9 mouse cellular contexts compared by ENCODE assay signal in genomic region chr19:15339979-15340304, GRCm38 (mm10).
DNase-seq lines count a peak whose midpoint lies in the region; ATAC-seq and TF ChIP-seq lines count a peak whose summit lies in the region.
"Had no signal": no experiment of that assay in that cellular context is flagged by ENCODE, and none has a peak within 500 bp of the region (broad histone marks: within the 10 kb centered on the region; RNA-seq: fewer than 3 reads in every experiment).

No protein-coding gene starts in this region.

- no peak for DNase-seq in heart, adult 9 months (ENCODE audit: low spot score in 2 of 2)
- peak; percentile 2 for DNase-seq in ZHBTc4 (ENCODE audit: low read depth, low spot score)
- no peak for DNase-seq in urinary bladder, adult 18-20 months (ENCODE audit: low spot score in 2 of 2)
- no peak for DNase-seq in lung, adult 18-20 months
- no peak for DNase-seq in lung, adult 2 months

- no peak overlapping the region for H3K27ac ChIP-seq in heart, embryonic 13.5 days (replicated peaks)
- H3K27ac ChIP-seq in forebrain, embryonic 16.5 days (ENCODE audit: low read length), result peak overlapping the region; percentile 35; the same call in 1 of the 2 replicates
- no peak overlapping the region for H3K27ac ChIP-seq in limb, embryonic 15.5 days
- H3K27ac ChIP-seq: liver, embryonic 14.5 days had no signal

- no peak for ATAC-seq in heart, embryonic 13.5 days (ENCODE audit: extremely low read depth, insufficient number of reproducible peaks, low FRiP score, low TSS enrichment)
- peak; percentile 58 for ATAC-seq in forebrain, embryonic 16.5 days
- ATAC-seq in limb, embryonic 15.5 days (ENCODE audit: insufficient number of reproducible peaks, low FRiP score, low TSS enrichment, low read depth), result no peak

- TF ChIP-seq CTCF in lung, adult 2 months (IDR thresholded peaks at IDR 0.05; ENCODE audit: insufficient read depth, low read length), result no peak

- TF ChIP-seq POLR2A in lung, adult 2 months (IDR thresholded peaks at IDR 0.05; ENCODE audit: borderline replicate concordance, extremely low read depth, low read depth, low read length), result no peak

- H3K9me3 ChIP-seq in heart, embryonic 13.5 days, result no peaks in the 10 kb centered on the region
- H3K9me3 ChIP-seq in forebrain, embryonic 16.5 days (ENCODE audit: control insufficient read depth, low read length), result no peaks in the 10 kb centered on the region
- no peaks in the 10 kb centered on the region for H3K9me3 ChIP-seq in limb, embryonic 15.5 days

- 70% methylated on average over 11 of the region's 11 CpGs for WGBS in heart, embryonic 13.5 days
- WGBS in forebrain, embryonic 16.5 days, result 23% methylated on average over 11 of the region's 11 CpGs
- WGBS in limb, embryonic 15.5 days, result 13% methylated on average over 11 of the region's 11 CpGs
- 54% methylated on average over 11 of the region's 11 CpGs for WGBS in lung, adult 2 months

- peak overlapping the region; percentile 24; the same call in 1 of the 2 replicates for H3K4me2 ChIP-seq in heart, embryonic 13.5 days
- peak overlapping the region; percentile 47 for H3K4me2 ChIP-seq in forebrain, embryonic 16.5 days (ENCODE audit: low read length)
- H3K4me2 ChIP-seq in limb, embryonic 15.5 days, result no peak overlapping the region; the same call in 1 of the 2 replicates

- no peaks in the 10 kb centered on the region for H3K36me3 ChIP-seq in heart, embryonic 13.5 days
- H3K36me3 ChIP-seq in forebrain, embryonic 16.5 days (ENCODE audit: control insufficient read depth, insufficient read depth), result no peaks in the 10 kb centered on the region
- H3K36me3 ChIP-seq in limb, embryonic 15.5 days, result no peaks in the 10 kb centered on the region

- H3K4me3 ChIP-seq in heart, embryonic 13.5 days, result no peak overlapping the region
- peak overlapping the region; percentile 12 for H3K4me3 ChIP-seq in forebrain, embryonic 16.5 days (replicated peaks; ENCODE audit: low read length)
- H3K4me3 ChIP-seq in limb, embryonic 15.5 days, result 0 out of 2 replicates have a peak overlapping the region, but pooled peaks have one; percentile 8
- no peak overlapping the region for H3K4me3 ChIP-seq in lung, adult 2 months (replicated peaks; ENCODE audit: extremely low read depth, low read depth, low read length)

- 0 out of 2 replicates have a peak, but pooled peaks cover 3% of the 10 kb centered on the region for H3K27me3 ChIP-seq in heart, embryonic 13.5 days (replicated peaks)
- no peaks in the 10 kb centered on the region for H3K27me3 ChIP-seq in forebrain, embryonic 16.5 days (replicated peaks; ENCODE audit: control insufficient read depth, insufficient read depth, low read length)
- peaks cover 6% of the 10 kb centered on the region; the same call in 1 of the 2 replicates for H3K27me3 ChIP-seq in limb, embryonic 15.5 days

- H3K4me1 ChIP-seq in heart, embryonic 13.5 days, result no peaks in the 10 kb centered on the region
- H3K4me1 ChIP-seq in forebrain, embryonic 16.5 days (replicated peaks; ENCODE audit: control insufficient read depth, insufficient read depth, low read length), result peaks cover 13% of the 10 kb centered on the region
- peaks cover 12% of the 10 kb centered on the region; the same call in 1 of the 2 replicates for H3K4me1 ChIP-seq in limb, embryonic 15.5 days
- H3K4me1 ChIP-seq in lung, adult 2 months (ENCODE audit: control insufficient read depth, insufficient read depth, low read length), result no peaks in the 10 kb centered on the region

- no peak overlapping the region for H3K9ac ChIP-seq in heart, embryonic 13.5 days
- no peak overlapping the region; the same call in 1 of the 2 replicates for H3K9ac ChIP-seq in forebrain, embryonic 16.5 days (replicated peaks; ENCODE audit: low read depth, low read length)
- H3K9ac ChIP-seq in limb, embryonic 15.5 days, result no peak overlapping the region
- H3K9ac ChIP-seq: liver, embryonic 14.5 days had no signal

Comparison
In these comparisons a context has a peak if more than half of its experiments do, and no peak if none do; other contexts are left out.
1. H3K4me3 ChIP-seq: peak in forebrain, embryonic 16.5 days (single experiment) and limb, embryonic 15.5 days (single experiment); none in heart, embryonic 13.5 days (single experiment) and lung, adult 2 months (single experiment).